15 mouse cellular contexts compared by ENCODE assay signal in genomic region chr1:177607565-177607964, GRCm38 (mm10).
"Had no signal": no experiment of that assay in that cellular context is flagged by ENCODE, and none has a peak within 500 bp of the region (broad histone marks: within the 10 kb centered on the region; RNA-seq: fewer than 3 reads in every experiment).

No protein-coding gene starts in this region.

- H3K4me1 ChIP-seq: limb, embryonic 15.5 days had no signal

- H3K9ac ChIP-seq: limb, embryonic 15.5 days; liver, embryonic 12.5 days; lung, embryonic 14.5 days; neural tube, embryonic 13.5 days had no signal

- H3K27me3 ChIP-seq: limb, embryonic 15.5 days; liver, embryonic 12.5 days; neural tube, embryonic 13.5 days had no signal

- DNase-seq: kidney, postnatal 25 days; layer of hippocampus, adult 9-11 months; layer of hippocampus, postnatal 36 days; lung, embryonic 14.5 days; lung, postnatal 10 days; lung, postnatal 4 days; retina, postnatal 1 day; right cerebral cortex, postnatal 4 days; spleen, adult 18-20 months; thymus, postnatal 36 days had no signal

- H3K36me3 ChIP-seq: limb, embryonic 15.5 days; liver, embryonic 12.5 days; neural tube, embryonic 13.5 days had no signal

- H3K4me3 ChIP-seq: limb, embryonic 15.5 days; liver, embryonic 12.5 days; neural tube, embryonic 13.5 days had no signal

- H3K27ac ChIP-seq: limb, embryonic 15.5 days; liver, embryonic 12.5 days; neural tube, embryonic 13.5 days had no signal

- H3K4me2 ChIP-seq: limb, embryonic 15.5 days; liver, embryonic 12.5 days; lung, embryonic 14.5 days; midbrain, embryonic 11.5 days; neural tube, embryonic 13.5 days had no signal

- H3K9me3 ChIP-seq: limb, embryonic 15.5 days; liver, embryonic 12.5 days; neural tube, embryonic 13.5 days had no signal

- ATAC-seq: liver, embryonic 12.5 days; midbrain, embryonic 16.5 days had no signal
